Mouse (Mus musculus): Measurements from ENCODE around the gene Gm14326. TPM values are rescaled to one million over a fixed set of nuclear protein-coding genes. Genes with fewer than 3 reads are reported as not detected.

Gene Gm14326
- polyA plus RNA-seq, 1 experiment from 2014 or later, result 16.2 TPM

Other genes with a start within 250 kb of the Gm14326 start
- gene Gm14322, start 198.0 kb downstream of the Gm14326 start, polyA plus RNA-seq (2015; fragmentation: Nextera tagmentation; extraction: Ambion mirVana), result 7.1 and 8.3 TPM in 2 replicates
- 37.1 and 39.7 TPM in 2 replicates for gene Gm14325, start 117.0 kb downstream of the Gm14326 start, polyA plus RNA-seq (2015; fragmentation: Nextera tagmentation; extraction: Ambion mirVana)
- gene Gm14327, start 60.2 kb downstream of the Gm14326 start, polyA plus RNA-seq (2015; fragmentation: Nextera tagmentation; extraction: Ambion mirVana), result 2.2 and 2.9 TPM in 2 replicates
- gene Zfp972, start 31.7 kb downstream of the Gm14326 start, polyA plus RNA-seq (2015; fragmentation: Nextera tagmentation; extraction: Ambion mirVana), result 0.60 and 0.97 TPM in 2 replicates
- gene Zfp971, start 66.0 kb upstream of the Gm14326 start, polyA plus RNA-seq (2015; fragmentation: Nextera tagmentation; extraction: Ambion mirVana), result 9.2 and 9.8 TPM in 2 replicates
- gene Zfp931, start 121.2 kb upstream of the Gm14326 start, polyA plus RNA-seq (2015; fragmentation: Nextera tagmentation; extraction: Ambion mirVana), result 13.9 and 15.3 TPM in 2 replicates
- gene Phactr3, start 161.7 kb upstream of the Gm14326 start, polyA plus RNA-seq (2015; fragmentation: Nextera tagmentation; extraction: Ambion mirVana), result 83.1 and 86.1 TPM in 2 replicates

Measured in midbrain, embryonic 16.5 days (tissue).